Mouse (Mus musculus) common myeloid progenitor, adult 5-6 weeks (primary cell): ENCODE results near the gene Kcnq1. TPM values are rescaled to one million over a fixed set of nuclear protein-coding genes. Genes with fewer than 3 reads are reported as not detected.

Source experiments
- ATAC-seq: replicated peaks from 2 replicates; pipeline ENCODE4 v1.8.0; 2016; ENCODE audit warnings: low read depth, mild to moderate bottlenecking, moderate TSS enrichment, inconsistent platforms; ENCODE audit not compliant: poor library complexity, severe bottlenecking
- total RNA-seq: library from RNA; stranded (forward); fragments of 200-1000, 187-1606 nt; gene quantifications from 2 replicates; pipeline ENCODE4 v1.2.3, GENCODE M21; 2017

Kcnq1 gene
- total RNA-seq = not detected in 2 replicates

- ATAC-seq = no peak
Measured at GRCm38 (mm10) chr7:143106062-143106461, at the start of gene Kcnq1. Kcnq1 (plus strand) TSS chr7:143106362.

GRCm38 (mm10) chr7:143057023-143057422 lies 49.1 kb upstream of the Kcnq1 start:
- ATAC-seq = no peak

- peak; percentile 19 for ATAC-seq
Measured at GRCm38 (mm10) chr7:143057667-143058220, 48.4 kb upstream of the Kcnq1 start.

GRCm38 (mm10) chr7:143058221-143058697 lies 47.9 kb upstream of the Kcnq1 start:
- peak; percentile 6; the same call in 1 of the 2 replicates for ATAC-seq

- peak; percentile 11; the same call in 1 of the 2 replicates for ATAC-seq
Measured at GRCm38 (mm10) chr7:143059202-143059870, 46.8 kb upstream of the Kcnq1 start.

- no peak for ATAC-seq
Measured at GRCm38 (mm10) chr7:143062704-143063103, 43.5 kb upstream of the Kcnq1 start.

- no peak for ATAC-seq
Measured at GRCm38 (mm10) chr7:143064226-143064625, 41.9 kb upstream of the Kcnq1 start.

GRCm38 (mm10) chr7:143065692-143066091 lies 40.5 kb upstream of the Kcnq1 start:
- no peak for ATAC-seq

GRCm38 (mm10) chr7:143067469-143067868 lies 38.7 kb upstream of the Kcnq1 start:
- no peak for ATAC-seq

- ATAC-seq = no peak
Measured at GRCm38 (mm10) chr7:143067897-143068296, 38.3 kb upstream of the Kcnq1 start.

- ATAC-seq = no peak
Measured at GRCm38 (mm10) chr7:143068316-143068881, 37.8 kb upstream of the Kcnq1 start.

GRCm38 (mm10) chr7:143068882-143069591 lies 37.1 kb upstream of the Kcnq1 start, which contains the start of gene Tssc4:
Tssc4 (plus strand) TSS chr7:143069249.
- ATAC-seq = peak; percentile 83

GRCm38 (mm10) chr7:143069751-143070400 lies 36.3 kb upstream of the Kcnq1 start:
- ATAC-seq = peak; percentile 2; the same call in 1 of the 2 replicates

- ATAC-seq = no peak
Measured at GRCm38 (mm10) chr7:143070506-143071070, 35.6 kb upstream of the Kcnq1 start.

GRCm38 (mm10) chr7:143072605-143073004 lies 33.6 kb upstream of the Kcnq1 start:
- no peak for ATAC-seq

GRCm38 (mm10) chr7:143073086-143073485 lies 33.1 kb upstream of the Kcnq1 start:
- no peak for ATAC-seq

- ATAC-seq = no peak
Measured at GRCm38 (mm10) chr7:143075394-143075793, 30.8 kb upstream of the Kcnq1 start.

- no peak for ATAC-seq
Measured at GRCm38 (mm10) chr7:143077351-143077750, 28.8 kb upstream of the Kcnq1 start.

- ATAC-seq = no peak
Measured at GRCm38 (mm10) chr7:143082024-143082423, 24.1 kb upstream of the Kcnq1 start.

GRCm38 (mm10) chr7:143083708-143084107 lies 22.5 kb upstream of the Kcnq1 start:
- no peak for ATAC-seq
